Mouse (Mus musculus) stomach, embryonic 16.5 days (tissue): ENCODE data around the gene Plscr2. TPM values are rescaled to one million over a fixed set of nuclear protein-coding genes. Genes with fewer than 3 reads are reported as not detected.

ENCODE experiments used
- ATAC-seq: fragments of 200-750 bp; cut with Nextera tagmentation; 2 replicates; pipeline ENCODE4 v1.8.0; 2017; ENCODE audit warnings: moderate number of reproducible peaks, moderate TSS enrichment; ENCODE audit not compliant: insufficient read depth, low FRiP score
- H3K27ac ChIP-seq: fragments of 300-500 bp; sonication (generic); 2 replicates; pipeline ENCODE4 v1.5.1; 2014; ENCODE audit warnings: low read length
- H3K27me3 ChIP-seq: fragments of 300-500 bp; sonication (generic); 2 replicates; pipeline ENCODE4 v1.6.1; 2014; ENCODE audit warnings: low read length, control low read depth, mixed read lengths; ENCODE audit not compliant: control insufficient read depth, insufficient read depth
- H3K36me3 ChIP-seq: fragments of 300-500 bp; sonication (generic); 2 replicates; pipeline ENCODE4 v1.6.1; 2014; ENCODE audit warnings: low read length; ENCODE audit not compliant: control insufficient read depth, insufficient read depth
- H3K4me1 ChIP-seq: fragments of 300-500 bp; sonication (generic); 2 replicates; pipeline ENCODE4 v1.6.1; 2014; ENCODE audit warnings: low read length, control low read depth, mixed read lengths; ENCODE audit not compliant: control insufficient read depth, insufficient read depth
- H3K4me2 ChIP-seq: fragments of 300-500 bp; sonication (generic); 2 replicates; pipeline ENCODE4 v1.6.1; 2014; ENCODE audit warnings: low read depth, low read length, mixed read lengths
- H3K4me3 ChIP-seq: fragments of 300-500 bp; sonication (generic); replicated peaks from 2 replicates; pipeline ENCODE4 v1.5.1; 2014; ENCODE audit warnings: mild to moderate bottlenecking, low read length
- H3K9ac ChIP-seq: fragments of 300-500 bp; sonication (generic); 2 replicates; pipeline ENCODE4 v1.6.1; 2014; ENCODE audit warnings: low read length
- H3K9me3 ChIP-seq: fragments of 300-500 bp; sonication (generic); replicated peaks from 2 replicates; pipeline ENCODE4 v1.6.1; 2016; ENCODE audit warnings: low read length, control low read depth; ENCODE audit not compliant: control insufficient read depth
- WGBS: fragments of 180-500 bp; shearing (Covaris S2); extraction: QIAGEN DNeasy Blood & Tissue Kit; methylation state at CpG from one replicate; pipeline ENCODE4 v1.1.7; 2014; 5-methylcytosine and 5-hydroxymethylcytosine counted together
- polyA plus RNA-seq: library from polyadenylated mRNA; unstranded; fragments of >200 nt; fragmentation: Nextera tagmentation; extraction: Ambion mirVana; gene quantifications from 2 replicates; pipeline ENCODE4 v1.2.1, GENCODE M21; 2015

The Plscr2 gene
- polyA plus RNA-seq, 1 experiment from 2014 or later = 1.9 TPM

GRCm38 (mm10) chr9:92270927-92271326 is 4.5 kb upstream of the Plscr2 start:
- Histone ChIP-seq H3K4me1 (peaks cover 5% of the 10 kb centered on the region; the same call in 1 of the 2 replicates), H3K36me3 (0 out of 2 replicates have a peak, but pooled peaks cover 7% of the 10 kb centered on the region), H3K4me2 (no peak overlapping the region), H3K27ac (no peak overlapping the region), H3K27me3 (no peaks in the 10 kb centered on the region), H3K9ac (no peak overlapping the region), H3K4me3 (no peak overlapping the region), H3K9me3 (no peaks in the 10 kb centered on the region)
- WGBS = 50% methylated on average over 4 of the region's 4 CpGs
- ATAC-seq = no peak

DNA sequence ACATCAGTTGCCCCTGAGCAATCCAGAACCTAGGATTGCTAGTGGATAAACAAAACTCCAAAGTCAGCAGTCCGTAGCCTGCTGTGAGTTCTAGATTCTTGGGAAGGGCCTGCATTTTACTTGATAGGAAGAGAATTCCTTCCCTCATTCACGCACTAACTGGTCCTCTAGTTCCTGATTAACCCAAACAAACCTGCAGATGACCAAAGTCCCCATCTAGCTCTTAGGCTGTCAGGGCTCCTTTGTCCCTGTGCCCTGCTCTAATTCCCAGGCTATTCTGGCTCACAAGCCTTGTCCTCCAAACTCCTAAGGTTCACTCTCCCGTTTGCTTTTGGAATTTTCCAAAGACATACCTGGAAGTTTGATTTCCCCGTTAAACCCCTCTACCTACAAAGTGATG is 2.8 kb upstream of the Plscr2 start:
- 0 out of 2 replicates have a peak, but pooled peaks cover 3% of the 10 kb centered on the region for H3K36me3 ChIP-seq
- H3K27ac ChIP-seq = no peak overlapping the region
- H3K9me3 ChIP-seq = no peaks in the 10 kb centered on the region
- ATAC-seq = no peak
- 0 out of 2 replicates have a peak, but pooled peaks cover 5% of the 10 kb centered on the region for H3K4me1 ChIP-seq
- no peak overlapping the region for H3K4me2 ChIP-seq
- WGBS = 85% methylated on average over 4 of the region's 4 CpGs
- no peaks in the 10 kb centered on the region for H3K27me3 ChIP-seq
- no peak overlapping the region for H3K9ac ChIP-seq
- H3K4me3 ChIP-seq = no peak overlapping the region

GRCm38 (mm10) chr9:92273271-92273670 is 2.1 kb upstream of the Plscr2 start:
- no peak overlapping the region for H3K4me2 ChIP-seq
- no peak overlapping the region for H3K9ac ChIP-seq
- 92% methylated on average over 2 of the region's 2 CpGs for WGBS
- ATAC-seq = no peak
- H3K4me3 ChIP-seq = no peak overlapping the region
- no peak overlapping the region for H3K27ac ChIP-seq
- H3K4me1 ChIP-seq = 0 out of 2 replicates have a peak, but pooled peaks cover 5% of the 10 kb centered on the region
- 0 out of 2 replicates have a peak, but pooled peaks cover 3% of the 10 kb centered on the region for H3K36me3 ChIP-seq
- no peaks in the 10 kb centered on the region for H3K27me3 ChIP-seq
- H3K9me3 ChIP-seq = no peaks in the 10 kb centered on the region

GRCm38 (mm10) chr9:92273956-92274762 is 1.2 kb upstream of the Plscr2 start:
- ATAC-seq = 0 out of 2 replicates have a peak, but pooled peaks have one; percentile 33
- 50% methylated on average over 6 of the region's 6 CpGs for WGBS
- no peak overlapping the region for H3K27ac ChIP-seq
- no peaks in the 10 kb centered on the region for H3K36me3 ChIP-seq
- no peak overlapping the region for H3K4me3 ChIP-seq
- H3K9me3 ChIP-seq = no peaks in the 10 kb centered on the region
- H3K4me2 ChIP-seq = no peak overlapping the region
- no peak overlapping the region for H3K9ac ChIP-seq
- H3K27me3 ChIP-seq = no peaks in the 10 kb centered on the region
- H3K4me1 ChIP-seq = 0 out of 2 replicates have a peak, but pooled peaks cover 5% of the 10 kb centered on the region

GRCm38 (mm10) chr9:92276360-92276759 is 958 bp downstream of the Plscr2 start:
- Histone ChIP-seq H3K27ac (no peak overlapping the region), H3K4me3 (no peak overlapping the region), H3K36me3 (no peaks in the 10 kb centered on the region), H3K4me1 (0 out of 2 replicates have a peak, but pooled peaks cover 5% of the 10 kb centered on the region), H3K27me3 (no peaks in the 10 kb centered on the region), H3K9ac (no peak overlapping the region), H3K4me2 (no peak overlapping the region), H3K9me3 (no peaks in the 10 kb centered on the region)
- 54% methylated on average over 7 of the region's 7 CpGs for WGBS
- ATAC-seq = no peak

DNA sequence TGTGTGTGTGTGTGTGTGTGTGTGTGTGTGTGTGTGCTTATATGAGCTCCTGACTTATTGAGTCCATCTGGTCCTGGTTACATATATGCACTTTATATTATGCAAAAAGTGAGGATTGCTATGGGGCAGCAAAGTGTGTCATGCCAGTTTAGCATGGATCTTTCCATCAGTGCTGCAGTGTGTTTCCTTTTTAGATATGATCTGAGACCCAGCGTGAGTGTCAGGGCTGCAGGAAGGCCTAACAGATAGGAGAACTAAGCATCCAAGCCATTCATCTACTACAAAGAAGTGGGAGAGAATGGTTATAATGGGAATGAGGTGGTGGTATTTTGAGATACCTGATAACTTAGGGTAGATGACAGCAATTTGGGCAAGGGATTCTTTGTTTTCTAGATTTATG is 4.6 kb downstream of the Plscr2 start:
- Histone ChIP-seq H3K9me3 (no peaks in the 10 kb centered on the region), H3K9ac (no peak overlapping the region), H3K27me3 (no peaks in the 10 kb centered on the region), H3K36me3 (no peaks in the 10 kb centered on the region), H3K4me2 (no peak overlapping the region), H3K4me3 (no peak overlapping the region), H3K4me1 (no peaks in the 10 kb centered on the region), H3K27ac (no peak overlapping the region)
- ATAC-seq = no peak
- 89% methylated on average over 1 of the region's 1 CpGs for WGBS

DNA sequence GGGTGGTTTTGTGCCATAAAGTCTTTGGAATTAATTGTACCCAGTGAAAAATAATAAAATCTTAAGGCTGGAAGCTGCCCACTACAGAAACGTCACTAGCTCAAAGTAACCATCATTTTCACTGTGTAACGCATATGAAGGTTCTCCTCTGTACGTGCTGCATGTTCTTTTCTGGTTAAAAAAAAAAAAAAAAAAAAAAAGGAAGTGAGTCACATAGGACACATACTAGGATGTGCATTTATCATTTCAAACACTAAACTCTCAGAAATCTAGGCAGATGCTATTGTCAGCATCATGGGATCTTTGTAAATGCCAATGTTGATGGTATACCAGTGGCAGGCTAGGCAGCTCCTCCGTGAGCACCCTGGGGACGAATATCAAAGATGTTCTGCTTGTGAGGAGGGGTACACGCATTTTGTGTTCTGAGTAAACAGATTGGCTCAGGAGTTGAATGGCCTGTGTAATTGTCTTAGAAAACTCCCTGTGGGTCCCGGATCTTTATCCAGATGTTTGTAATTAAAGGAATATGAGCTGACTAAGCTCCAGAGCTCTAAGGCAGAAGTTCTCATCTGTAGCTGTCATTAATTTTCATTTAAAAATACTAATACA is 7.3 kb downstream of the Plscr2 start:
- H3K27me3 ChIP-seq = no peaks in the 10 kb centered on the region
- no peak overlapping the region for H3K4me3 ChIP-seq
- H3K9ac ChIP-seq = no peak overlapping the region
- H3K27ac ChIP-seq = no peak overlapping the region
- WGBS = 51% methylated on average over 7 of the region's 7 CpGs
- no peak for ATAC-seq
- no peaks in the 10 kb centered on the region for H3K36me3 ChIP-seq
- no peak overlapping the region for H3K4me2 ChIP-seq
- no peaks in the 10 kb centered on the region for H3K9me3 ChIP-seq
- H3K4me1 ChIP-seq = no peaks in the 10 kb centered on the region

- ATAC-seq = no peak
- WGBS = 58% methylated on average over 3 of the region's 3 CpGs
- no peaks in the 10 kb centered on the region for H3K9me3 ChIP-seq
- H3K27me3 ChIP-seq = no peaks in the 10 kb centered on the region
- no peak overlapping the region for H3K4me3 ChIP-seq
- H3K9ac ChIP-seq = no peak overlapping the region
- H3K27ac ChIP-seq = no peak overlapping the region
- no peaks in the 10 kb centered on the region for H3K36me3 ChIP-seq
- no peak overlapping the region for H3K4me2 ChIP-seq
- H3K4me1 ChIP-seq = no peaks in the 10 kb centered on the region
Measured at GRCm38 (mm10) chr9:92289675-92290074, 14.3 kb downstream of the Plscr2 start.

DNA sequence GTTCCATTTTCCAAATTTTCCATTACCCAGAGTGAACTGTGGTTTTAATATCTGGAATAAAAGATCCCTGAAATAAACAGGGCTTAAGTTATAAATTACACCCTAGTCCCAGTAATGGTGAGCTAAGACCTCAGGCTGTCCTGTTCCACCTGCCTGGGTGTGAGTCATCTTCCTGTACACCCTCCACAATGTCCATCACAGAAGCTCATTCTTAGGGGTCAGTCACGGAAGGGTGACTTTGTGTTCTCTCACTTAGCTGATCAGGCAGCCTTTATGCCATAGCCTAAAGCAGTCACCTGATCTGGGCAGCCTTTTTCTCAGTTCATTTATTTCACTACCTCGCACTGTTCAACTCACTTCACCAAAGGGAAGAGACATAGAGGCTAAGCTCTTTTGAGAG is 16.8 kb downstream of the Plscr2 start:
- Histone ChIP-seq H3K9me3 (no peaks in the 10 kb centered on the region), H3K4me1 (no peaks in the 10 kb centered on the region), H3K27ac (no peak overlapping the region), H3K4me3 (no peak overlapping the region), H3K4me2 (no peak overlapping the region), H3K27me3 (no peaks in the 10 kb centered on the region), H3K9ac (no peak overlapping the region), H3K36me3 (no peaks in the 10 kb centered on the region)
- 79% methylated on average over 2 of the region's 2 CpGs for WGBS
- no peak for ATAC-seq
